Mouse (Mus musculus) right cerebral cortex, postnatal 25 days (tissue): ENCODE data around the gene Rbl1.
"Not testable (repeated sequence)": the region's sequence is repeated elsewhere in the genome, so short reads cannot be mapped to it uniquely, and the experiment has no call there.

Source experiments
- DNase-seq: peaks from one replicate; pipeline ENCODE4 v3.0.0; 2022

Gene Rbl1

GRCm38 (mm10) chr2:157204366-157205218, at the start of gene Rbl1:
Rbl1 (minus strand) TSS chr2:157204534.
- peak; percentile 89 for DNase-seq

DNA sequence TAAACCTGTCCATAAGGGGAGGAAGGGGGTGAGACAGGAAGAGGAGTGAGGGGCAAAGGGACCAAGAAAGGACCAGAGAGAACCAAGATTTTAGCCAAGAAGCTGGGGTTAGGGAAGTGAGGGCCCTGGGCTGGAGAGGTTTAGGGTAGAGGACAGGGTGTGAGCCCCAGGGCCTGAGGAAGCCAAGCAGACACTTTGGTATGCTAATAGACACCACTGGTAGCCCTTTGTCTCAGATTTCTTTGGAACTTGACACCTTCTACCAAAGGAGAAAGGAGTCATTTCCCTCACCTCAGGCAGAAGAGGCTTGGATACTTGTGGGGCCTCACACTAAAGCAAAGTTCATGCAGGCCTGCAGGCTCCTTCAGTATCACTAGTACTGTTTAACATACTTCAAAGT, 43.8 kb upstream of the Rbl1 start:
- no peak for DNase-seq

- no peak for DNase-seq
Measured at GRCm38 (mm10) chr2:157245603-157246002, 41.3 kb upstream of the Rbl1 start.

- DNase-seq, result no peak
Measured at GRCm38 (mm10) chr2:157245001-157245400, 40.7 kb upstream of the Rbl1 start.

DNA sequence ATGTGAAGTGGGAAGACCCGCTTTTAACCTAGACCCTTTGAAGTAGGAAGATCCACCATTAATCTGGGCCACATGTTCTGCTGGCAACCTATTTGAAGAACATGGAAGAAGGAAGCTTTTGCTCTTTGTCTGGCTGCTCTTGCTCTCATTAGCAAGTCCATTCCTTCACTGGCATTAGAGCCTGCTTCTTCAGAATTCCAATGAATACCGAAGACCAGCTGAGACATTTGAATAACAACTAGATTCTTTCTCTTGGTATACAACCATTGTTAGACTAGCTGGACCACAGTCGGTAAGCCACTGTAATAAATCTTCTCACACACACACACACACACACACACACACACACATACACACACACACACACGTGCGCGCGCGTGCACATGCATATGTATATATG, 31.6 kb upstream of the Rbl1 start:
- no peak for DNase-seq

- not testable (repeated sequence) for DNase-seq
Measured at GRCm38 (mm10) chr2:157221916-157222315, 17.6 kb upstream of the Rbl1 start.

DNA sequence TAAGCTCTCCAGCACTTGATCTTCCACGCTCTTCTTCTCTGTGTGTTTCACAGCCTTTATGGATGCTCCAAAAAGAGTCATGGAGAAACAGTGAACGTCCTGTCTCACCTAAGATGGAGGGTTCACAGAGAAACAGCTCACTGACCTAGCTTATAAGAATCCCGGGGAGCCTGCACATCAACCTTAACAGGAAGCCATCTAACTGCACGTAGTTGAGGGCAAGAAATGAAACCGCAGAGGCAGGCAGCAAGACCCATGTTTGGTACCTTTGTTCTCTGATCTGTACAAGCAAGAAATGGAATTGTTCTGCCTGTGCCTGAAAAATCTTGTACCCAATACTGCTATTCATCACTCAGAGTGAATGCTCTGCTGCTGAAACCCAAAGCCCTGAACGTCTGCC, 15.8 kb upstream of the Rbl1 start:
- no peak for DNase-seq

GRCm38 (mm10) chr2:157211731-157212130, 7.4 kb upstream of the Rbl1 start:
- no peak for DNase-seq

DNA sequence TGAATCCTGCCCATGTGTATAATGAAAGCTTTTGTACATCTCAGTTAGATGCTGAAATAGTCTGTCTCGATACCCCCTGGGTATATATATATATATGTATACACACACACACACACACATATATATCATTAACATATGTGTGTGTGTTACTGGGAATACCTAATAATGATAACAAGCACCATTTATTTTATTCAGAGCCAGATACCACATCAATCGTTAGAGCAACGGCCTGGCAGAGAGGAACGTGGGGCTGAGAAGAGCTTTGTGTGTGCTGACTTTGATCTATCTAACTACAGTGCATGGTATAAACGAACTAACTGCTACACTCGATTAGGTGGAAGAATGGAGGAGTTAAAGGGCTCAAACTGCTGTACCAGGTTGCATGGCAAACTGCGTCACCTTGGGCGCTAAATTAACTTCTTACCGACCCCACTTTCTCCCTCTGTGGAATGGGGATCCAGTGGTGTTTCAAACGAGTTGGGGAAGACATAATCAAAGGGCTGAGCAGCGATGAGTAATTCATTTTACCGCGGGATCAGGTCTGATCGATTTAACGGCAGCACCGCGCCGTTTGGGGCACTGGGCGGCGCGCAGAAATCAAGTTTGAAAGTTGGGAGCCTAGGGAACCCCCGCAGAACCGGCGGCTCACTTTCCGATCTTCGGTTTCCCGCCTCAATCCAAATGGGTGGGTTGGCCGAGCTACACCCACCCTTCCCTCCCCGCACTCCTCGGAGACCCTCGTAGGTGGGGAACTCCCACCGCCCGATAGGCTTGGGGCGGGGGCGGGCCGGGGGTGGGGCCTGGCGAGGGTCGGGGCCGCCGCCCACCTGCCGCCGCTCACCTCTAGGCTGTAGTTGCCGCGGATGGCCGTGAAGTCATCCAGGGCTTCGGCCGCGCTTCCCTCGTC, 622 bp downstream of the Rbl1 start:
- DNase-seq, result no peak

- DNase-seq, result no peak
Measured at GRCm38 (mm10) chr2:157203026-157203425, 1.3 kb downstream of the Rbl1 start.

- DNase-seq, result no peak
Measured at GRCm38 (mm10) chr2:157202361-157202760, 2.0 kb downstream of the Rbl1 start.

DNA sequence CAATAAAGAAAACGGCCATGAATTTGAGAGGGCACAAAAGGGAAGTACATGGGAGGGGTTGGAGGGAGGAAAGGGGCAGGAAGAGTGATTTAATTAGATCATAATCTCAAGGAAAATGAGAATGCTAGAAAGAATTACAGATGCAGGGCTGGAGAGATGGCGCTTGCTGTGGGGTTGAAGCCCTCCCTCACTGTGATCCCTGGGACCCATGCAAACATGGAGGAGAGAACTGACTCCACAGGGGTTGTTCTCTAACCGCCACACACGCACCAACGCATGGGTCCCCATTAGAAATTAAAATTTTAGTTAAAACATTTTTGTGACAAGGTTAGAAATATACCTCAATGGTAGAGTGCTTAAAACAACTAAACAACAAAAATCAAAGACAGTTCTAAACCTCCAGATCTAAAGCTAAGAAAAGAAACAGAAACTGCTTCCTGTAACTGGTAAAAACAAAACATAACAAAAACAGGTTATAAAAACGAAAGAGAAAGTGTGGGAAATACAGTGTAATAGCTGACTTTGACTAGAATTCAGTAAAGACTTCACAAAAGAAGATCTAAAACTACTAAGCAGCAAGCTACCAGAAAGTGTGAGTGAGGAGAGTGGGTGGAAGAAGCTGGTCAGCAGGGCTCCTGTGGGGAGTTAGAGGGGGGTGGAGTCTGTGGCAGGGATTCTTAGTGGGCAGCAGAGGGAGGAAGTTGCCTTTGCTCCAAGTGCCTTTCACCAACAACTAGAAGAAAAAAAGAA, 3.1 kb downstream of the Rbl1 start:
- DNase-seq, result no peak

DNA sequence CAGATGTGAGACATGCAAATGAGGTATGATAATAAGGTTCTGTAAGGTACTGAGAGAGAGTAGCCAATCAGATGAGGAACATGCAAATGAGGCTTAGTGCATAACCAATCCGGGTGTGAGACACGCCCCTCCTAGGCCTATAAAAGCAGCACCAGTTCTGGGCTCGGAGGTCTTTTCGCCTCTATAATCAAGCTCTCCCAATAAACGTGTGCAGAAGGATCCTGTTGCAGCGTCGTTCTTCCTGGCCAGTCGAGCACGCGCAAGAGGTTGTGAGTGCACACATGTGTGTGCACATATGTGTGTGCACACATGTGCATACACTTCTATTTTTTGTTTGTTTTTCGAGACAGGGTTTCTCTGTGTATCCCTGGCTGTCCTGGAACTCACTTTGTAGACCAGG, 5.9 kb downstream of the Rbl1 start:
- DNase-seq, result not testable (repeated sequence)

GRCm38 (mm10) chr2:157190651-157191050, 13.7 kb downstream of the Rbl1 start:
- no peak for DNase-seq

- DNase-seq, result peak; percentile 6
Measured at GRCm38 (mm10) chr2:157187223-157187622, 17.1 kb downstream of the Rbl1 start.

GRCm38 (mm10) chr2:157186504-157186903, 17.8 kb downstream of the Rbl1 start:
- no peak for DNase-seq

GRCm38 (mm10) chr2:157185022-157185660, 19.2 kb downstream of the Rbl1 start:
- DNase-seq, result no peak

DNA sequence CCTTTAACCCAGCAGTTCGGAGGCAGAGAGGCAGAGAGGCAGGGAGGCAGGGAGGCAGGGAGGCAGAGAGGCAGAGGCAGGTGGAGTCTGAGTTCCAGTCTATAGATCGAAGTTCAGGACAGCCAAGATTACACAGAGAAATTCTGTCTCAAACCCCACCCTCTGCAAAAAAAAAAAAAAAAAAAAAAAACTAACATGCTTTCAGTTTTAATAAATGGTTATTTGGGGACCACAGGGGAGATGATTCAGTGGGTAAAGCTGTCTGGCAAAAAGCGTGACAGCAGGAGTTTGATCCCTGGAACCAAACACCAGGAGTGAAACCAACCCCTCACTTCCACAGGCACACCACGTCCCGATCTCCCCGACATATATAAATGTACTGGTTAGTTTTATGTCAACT, 26.2 kb downstream of the Rbl1 start:
- DNase-seq, result no peak

DNA sequence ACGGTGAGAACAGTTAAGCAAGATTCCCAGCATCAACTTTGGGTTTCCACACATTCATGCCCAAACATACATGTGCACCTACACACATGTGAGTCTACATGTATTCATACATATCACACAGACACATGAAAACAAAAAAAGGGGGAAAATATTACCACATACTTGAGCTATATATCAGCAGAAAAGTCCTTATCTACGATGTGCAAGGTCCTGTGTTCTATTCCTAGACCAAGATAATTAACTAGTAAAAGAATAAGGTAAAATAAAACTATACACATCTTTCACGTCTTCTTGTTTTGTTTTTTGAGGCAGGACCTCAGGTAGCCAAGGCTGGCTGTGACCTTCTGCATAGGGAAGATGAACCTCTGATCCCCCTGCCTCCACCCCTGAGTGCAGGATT, 28.1 kb downstream of the Rbl1 start:
- DNase-seq, result no peak

DNA sequence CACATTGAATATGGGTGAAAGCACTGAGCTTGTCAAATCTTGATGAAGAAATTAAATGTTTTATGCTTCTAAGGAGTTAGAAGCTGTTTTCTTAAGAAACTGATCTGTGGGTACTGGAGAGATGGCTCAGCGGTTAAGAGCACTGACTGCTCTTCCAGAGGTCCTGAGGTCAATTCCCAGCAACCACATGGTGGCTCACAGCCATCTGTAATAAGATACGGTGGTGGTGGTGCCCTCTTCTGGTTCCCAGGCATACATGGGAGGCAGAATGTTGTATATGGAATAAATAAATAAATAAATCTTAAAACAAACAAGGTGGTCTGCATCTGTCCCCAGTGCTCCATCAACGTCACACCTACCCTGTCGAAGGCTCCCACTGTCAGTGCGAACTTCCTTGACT, 29.9 kb downstream of the Rbl1 start:
- no peak for DNase-seq

DNA sequence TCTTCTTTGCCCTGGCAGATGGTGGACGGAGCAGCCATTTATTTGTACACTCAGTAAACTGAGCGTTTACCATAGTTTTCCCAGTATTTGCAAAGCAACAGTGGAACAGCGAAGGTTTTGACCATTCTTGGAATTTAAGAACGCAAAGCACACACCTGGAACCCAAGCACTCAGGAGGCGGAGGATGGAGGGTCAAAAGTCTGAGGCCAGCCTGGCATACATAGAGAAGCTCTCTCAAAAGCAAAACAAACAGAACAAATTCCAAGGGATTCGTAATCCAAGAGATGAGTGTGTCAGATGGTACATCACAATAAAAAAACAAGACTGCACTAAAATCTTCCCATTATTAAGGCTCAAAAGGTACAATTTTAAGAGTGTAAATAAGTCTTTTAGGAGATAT, 30.8 kb downstream of the Rbl1 start:
- no peak for DNase-seq

DNA sequence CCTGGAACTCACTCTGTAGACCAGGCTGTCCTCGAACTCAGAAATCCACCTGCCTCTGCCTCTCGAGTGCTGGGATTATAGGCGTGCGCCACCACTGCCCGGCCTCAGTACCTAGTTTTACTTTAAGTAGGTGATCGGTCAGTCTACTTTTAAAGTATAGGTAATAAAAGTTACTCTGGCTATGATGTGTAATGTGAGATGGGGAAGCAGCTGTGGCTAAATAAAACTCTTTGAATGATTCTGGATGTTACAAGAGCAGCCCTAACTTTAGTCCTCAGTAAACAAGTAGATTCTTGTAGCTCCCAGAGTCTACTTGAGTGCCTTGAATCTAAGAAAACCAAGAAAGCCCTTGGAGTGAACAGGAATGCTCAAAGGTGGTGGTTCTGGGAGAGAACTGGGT, 31.4 kb downstream of the Rbl1 start:
- DNase-seq, result no peak

- no peak for DNase-seq
Measured at GRCm38 (mm10) chr2:157170626-157171025, 33.7 kb downstream of the Rbl1 start.
